Mouse (Mus musculus) thymus, postnatal 0 days (tissue): Measurements from ENCODE around the gene Gcn1l1. TPM values are rescaled to one million over a fixed set of nuclear protein-coding genes. Genes with fewer than 3 reads are reported as not detected.
"Not testable (repeated sequence)": the region's sequence is repeated elsewhere in the genome, so short reads cannot be mapped to it uniquely, and the experiment has no call there.

ENCODE experiments used
- DNase-seq: peaks from one replicate; pipeline ENCODE4 v3.0.0-alpha.2; 2015; ENCODE audit warnings: low spot score
- polyA plus RNA-seq: library from polyadenylated mRNA; unstranded; fragments of >200 nt; fragmentation: Nextera tagmentation; extraction: Ambion mirVana; gene quantifications from 2 replicates; pipeline ENCODE4 v1.2.1, GENCODE M21; 2015

Gene Gcn1l1
- polyA plus RNA-seq, result 19.9 and 21.5 TPM in 2 replicates

DNA sequence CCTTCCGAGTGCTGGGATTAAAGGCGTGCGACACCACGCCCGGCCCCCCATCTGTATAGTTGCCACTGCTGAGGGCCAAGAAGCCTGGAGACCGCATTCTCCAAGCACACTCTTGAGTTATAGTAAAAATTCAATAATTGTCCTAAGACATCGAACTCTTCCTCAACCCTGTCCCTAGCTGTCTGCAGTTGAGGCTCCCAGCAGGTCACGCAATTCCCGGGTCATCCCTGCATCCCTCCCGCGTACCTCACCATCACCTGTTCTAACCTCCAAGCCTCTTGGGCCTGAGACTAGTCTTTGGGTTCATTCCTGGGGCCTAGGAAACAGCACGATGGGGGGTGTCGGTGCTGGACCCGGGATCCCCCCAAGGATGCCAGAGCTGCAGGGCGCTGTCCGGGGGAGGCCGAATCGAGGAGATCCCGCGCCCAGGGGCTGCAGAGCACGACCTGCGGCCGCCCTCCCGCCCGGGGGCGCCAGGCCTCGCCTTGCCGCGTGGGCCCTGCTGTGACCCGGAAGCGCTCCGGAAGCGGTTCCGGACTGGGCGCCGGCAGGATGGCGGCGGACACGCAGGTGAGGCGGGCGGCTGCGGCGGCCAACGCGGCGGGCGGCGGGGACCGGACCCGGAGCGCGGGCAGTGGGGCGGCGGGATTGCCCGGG is at the start of gene Gcn1l1:
Gene Gcn1l1, plus strand, starts transcription at position 518 of the 657 bp plus-strand sequence.
- DNase-seq, result peak; percentile 75

DNA sequence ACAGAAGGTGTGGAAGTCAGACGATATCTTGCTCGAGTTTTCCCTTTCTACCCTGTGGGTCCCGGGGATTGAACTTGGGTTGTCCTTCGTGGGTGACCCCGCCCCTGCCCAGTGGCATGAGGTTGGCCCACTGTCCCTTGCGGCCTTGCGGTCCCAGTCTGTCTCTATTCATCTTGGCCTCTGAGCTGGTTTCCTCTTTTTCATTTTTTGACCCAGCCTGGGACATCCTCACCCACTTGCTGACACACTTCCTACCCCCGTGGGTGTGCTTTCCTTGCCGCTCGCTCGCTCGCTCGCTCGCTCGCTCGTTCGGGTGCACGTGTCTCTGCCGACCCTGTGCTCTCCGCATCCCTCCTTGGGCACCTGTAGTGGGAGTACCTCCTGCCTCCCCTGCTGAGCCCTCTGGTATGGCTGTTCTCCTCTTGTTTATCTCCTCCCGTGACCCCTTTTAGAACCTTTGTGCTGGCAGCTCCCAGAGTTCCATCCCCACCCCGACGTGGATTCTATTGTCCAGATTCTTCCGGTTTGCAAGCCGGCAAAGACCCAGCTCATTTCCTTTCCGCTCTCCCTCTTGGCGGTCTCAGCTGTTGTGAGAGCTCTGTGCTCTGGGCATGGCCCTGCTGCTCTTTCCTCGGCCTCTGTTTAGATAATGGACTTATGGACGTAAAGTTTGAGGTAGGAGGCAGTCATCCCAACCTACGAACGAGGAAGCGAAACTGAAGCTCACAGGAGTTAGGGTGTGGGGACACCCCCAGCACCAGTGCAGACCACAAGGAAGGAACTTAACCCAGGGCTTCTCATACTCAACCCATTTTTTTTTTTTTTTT is 48.8 kb upstream of the Gcn1l1 start:
- peak; percentile 77 for DNase-seq

DNA sequence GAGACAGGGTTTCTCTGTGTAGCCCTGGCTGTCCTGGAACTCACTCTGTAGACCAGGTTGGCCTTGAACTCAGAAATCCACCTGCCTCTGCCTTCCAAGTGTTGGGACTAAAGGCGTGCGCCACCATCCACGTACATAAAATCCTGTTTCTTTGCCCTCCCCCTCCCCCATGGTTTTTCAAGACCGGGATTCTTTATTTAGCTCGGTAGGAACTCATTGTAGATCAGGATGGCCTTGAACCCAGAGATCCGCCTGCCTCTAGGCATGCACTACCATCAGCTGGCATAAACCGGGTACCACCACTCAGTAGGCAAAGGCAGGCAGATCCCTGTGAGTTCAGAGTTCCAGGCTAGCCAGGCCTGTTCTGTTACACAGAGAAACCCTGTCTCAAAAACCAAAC is 48.1 kb upstream of the Gcn1l1 start:
- no peak for DNase-seq

DNA sequence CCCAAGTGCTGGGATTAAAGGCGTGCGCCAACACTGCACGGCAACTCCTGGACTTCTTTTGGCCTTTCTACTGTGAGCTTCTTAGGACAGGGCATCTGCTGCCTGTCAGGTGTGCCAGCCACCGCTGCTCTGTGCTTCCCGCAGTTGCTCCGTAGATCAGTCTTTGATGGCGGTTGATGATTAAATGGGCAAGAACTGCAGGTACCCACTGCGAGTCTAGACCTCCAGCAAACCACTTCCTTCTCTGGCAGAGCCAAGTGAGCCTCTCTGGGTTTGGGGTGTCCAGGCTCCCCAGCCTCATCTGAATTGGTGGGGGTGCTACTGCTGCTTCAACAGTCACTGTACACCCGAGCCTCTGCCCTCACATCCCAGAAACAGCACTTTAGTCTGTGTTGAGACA is 47.6 kb upstream of the Gcn1l1 start:
- DNase-seq, result peak; percentile 60

DNA sequence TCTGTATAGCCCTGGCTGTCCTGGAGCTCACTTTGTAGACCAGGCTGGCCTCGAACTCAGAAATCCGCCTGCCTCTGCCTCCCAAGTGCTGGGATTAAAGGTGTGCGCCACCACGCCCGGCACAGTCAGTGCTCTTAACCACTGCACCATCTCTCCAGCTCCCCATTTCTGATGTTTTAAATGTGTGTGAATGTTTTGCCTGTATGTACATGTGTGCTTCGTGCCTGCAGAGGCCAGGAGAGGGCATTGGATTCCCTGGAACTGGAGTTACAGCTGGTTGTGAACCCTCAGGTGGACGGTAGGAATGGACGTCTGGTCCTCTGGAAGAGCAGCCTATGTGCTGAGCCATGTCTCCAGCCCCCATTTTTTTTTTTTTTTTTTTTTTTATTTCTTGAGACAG is 46.8 kb upstream of the Gcn1l1 start:
- not testable (repeated sequence) for DNase-seq

DNA sequence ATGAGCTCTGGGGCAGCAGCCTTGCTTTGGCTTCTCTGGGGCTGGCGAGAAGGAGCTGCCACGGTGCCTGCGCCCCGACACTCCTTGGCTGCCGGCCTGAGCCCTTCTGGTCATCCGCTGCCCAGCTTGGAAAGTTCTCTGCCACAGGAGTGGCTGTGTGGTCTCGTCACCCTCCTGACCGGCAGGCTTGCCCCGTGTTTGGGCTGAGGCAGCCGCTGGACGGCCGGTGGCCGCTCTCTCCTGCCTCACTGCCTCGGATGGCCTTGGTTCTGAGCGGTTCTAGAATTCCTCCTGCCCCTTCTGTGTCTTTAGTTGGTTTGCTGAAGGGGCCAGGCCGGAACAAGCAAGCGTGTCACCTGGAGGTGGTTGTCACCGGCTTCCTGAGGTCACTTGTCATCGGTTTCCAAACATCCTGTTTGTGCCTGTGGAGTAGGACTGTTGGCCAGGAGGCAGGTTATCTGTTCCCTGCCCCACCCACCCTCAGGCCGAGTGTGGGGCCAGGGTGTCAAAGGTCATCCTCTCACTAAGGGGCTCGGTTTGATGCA is 44.7 kb upstream of the Gcn1l1 start:
- no peak for DNase-seq

DNA sequence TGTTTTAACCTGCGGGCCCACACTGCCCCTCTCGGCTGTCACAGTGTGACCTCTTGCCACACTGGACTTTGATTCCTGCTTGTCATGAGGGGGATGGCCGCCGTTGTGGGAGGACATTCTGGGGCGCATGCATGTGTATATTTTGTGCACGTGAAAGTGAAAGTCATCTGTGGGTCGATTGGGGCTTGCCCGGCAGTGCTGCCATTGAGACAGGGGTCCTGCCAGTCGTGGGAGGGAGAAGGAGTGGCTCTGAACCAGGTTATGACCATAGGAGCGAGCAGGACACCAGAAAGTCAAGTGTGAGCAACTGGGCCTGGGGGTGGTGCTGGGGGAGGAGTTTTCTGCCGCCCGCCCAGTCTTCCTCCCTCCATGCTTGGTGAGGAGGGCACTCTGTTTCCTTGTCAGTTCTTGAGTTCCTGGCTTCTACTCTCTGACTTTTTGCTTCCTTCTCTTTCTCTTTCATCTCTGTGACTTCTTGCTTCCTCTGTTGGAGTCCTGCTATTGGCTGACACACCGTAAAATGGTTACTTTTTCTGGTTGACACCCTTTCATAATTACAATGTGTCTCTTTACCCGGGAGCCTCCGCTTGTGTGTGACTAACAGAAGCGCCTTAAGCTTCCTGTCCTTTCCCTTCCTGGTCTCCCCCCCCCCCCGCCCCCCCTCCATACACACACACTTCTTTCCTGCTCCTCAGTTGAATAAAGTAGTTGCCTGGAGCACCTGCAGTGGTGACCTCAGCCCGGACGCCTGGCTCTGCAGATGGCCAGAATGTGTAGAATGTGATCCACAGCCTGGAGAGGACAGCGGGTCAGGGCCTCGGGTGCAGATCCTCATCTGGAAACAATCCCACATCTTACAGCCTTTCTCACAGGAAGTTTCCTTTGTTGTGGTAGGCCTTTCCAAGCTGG is 43.2 kb upstream of the Gcn1l1 start:
- DNase-seq, result peak; percentile 75

DNA sequence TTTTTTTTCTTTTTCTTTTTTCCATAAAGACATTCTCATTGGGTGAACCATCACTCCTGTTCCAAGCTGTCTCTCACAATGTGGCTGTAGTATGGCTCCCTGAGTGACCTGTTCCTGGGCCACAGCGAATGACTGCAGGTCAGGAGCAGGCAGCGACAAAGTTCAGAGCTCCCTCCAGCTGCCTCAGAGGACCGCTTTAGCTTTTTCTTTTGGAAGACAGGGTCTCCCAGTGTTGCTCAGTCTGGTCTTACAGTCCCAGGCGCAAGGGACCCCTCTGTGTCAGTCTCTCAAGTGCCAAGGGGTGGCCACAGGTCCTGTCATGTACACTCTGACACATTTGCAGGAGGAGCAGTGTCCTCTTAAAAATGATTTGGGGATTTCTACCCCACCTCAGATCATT is 42.5 kb upstream of the Gcn1l1 start:
- DNase-seq, result no peak

DNA sequence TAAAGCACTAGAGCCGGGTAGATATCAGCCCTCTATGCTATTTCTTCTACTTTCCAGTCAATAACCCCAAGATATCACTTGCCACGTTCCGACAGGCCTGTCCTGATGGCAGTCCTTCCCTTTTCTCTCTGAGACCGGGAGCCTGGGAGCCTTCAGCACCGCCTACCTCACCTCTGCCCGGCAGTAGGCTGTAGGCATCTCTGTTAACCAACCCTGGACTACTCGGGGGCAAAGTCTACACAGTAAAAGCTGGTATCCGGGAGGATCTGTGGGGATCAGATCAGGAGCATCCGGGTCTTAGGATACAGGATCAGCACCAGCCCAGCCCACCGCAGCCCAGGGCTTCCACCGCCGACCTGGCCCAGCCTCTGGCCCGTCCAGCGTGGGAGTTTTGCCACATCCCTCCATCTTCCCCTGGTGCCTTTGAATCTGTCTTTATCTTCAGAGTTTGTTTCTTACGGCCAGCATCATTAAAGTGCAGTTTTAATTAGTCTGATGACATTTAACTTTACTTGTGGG is 42.0 kb upstream of the Gcn1l1 start:
- no peak for DNase-seq

DNA sequence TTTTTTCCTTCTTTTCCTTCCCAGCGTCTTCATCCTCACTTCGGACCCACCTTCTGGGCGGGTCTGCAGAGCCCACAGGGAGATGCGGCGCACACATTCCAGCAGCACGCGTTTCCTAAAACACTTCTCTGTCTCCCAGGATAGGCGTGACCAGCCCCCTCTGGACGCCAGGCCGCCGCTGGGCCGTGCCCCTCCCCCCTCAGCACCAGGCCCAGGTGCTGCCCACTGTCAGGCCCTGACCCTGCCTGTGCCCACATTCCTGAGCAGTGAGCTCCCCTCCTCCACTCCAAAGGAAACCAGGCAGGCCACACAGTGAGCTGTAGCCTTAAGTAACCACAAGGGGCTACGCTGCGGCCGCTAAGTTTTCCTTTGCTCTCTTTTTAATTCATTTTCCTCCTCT is 41.1 kb upstream of the Gcn1l1 start:
- DNase-seq, result no peak

DNA sequence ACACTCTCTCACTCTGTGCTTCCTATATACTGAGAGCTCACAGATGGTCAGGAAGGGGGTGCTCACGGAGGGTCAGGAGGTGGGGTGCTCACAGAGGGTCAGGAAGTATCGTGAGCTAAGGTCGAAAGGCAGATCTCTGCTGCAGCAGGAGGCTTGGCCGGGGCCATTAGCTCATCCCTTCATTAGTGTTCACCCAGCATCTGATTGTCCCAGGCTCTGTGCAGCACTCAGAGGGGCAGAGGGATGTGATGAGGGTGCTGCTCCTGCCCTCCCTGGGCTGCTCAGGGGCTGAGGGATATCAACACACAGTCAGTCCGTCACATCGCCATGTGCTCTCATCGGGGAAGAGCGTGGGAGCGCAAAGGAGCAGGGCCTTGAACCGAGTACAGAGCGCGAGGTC is 40.6 kb upstream of the Gcn1l1 start:
- no peak for DNase-seq

DNA sequence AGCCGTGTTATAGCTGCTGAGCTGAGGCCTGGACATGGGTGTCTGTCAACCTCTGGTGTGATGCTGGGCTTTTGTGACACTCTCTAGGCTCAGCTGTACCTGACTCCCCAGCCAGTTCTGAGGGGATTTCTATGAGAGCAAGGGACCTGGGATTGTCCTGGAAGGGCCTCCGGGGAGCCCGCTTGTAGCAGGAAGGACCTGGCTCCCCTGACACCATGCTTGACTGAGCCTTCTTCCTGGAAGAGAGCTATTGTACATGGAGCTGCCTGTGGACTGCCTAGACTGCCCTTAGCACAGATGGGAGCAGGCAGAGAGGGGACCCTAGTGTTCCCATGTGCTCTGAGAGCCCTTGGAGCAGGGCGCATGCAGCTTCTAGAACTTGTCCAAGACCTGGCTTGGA is 39.6 kb upstream of the Gcn1l1 start:
- DNase-seq, result no peak

DNA sequence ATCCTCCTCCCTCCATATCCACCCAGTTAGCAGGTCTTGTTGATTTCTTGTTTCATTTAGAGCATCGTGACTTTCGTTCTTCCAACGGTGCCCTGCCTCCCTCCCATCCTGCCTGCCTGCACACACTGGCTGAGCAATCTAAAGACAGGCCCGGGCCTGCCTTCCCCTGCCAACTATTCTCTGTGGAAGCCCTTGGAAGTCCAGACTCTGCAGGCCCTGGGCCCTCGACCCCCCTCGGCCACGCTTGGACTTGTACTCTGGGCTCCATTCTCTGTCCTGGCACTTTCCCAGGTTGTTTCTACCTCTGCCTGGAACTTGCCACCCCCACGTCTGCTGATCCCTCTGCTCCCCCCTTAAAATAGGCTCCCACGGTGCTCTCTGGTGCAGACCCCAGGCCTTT is 39.1 kb upstream of the Gcn1l1 start:
- DNase-seq, result no peak

DNA sequence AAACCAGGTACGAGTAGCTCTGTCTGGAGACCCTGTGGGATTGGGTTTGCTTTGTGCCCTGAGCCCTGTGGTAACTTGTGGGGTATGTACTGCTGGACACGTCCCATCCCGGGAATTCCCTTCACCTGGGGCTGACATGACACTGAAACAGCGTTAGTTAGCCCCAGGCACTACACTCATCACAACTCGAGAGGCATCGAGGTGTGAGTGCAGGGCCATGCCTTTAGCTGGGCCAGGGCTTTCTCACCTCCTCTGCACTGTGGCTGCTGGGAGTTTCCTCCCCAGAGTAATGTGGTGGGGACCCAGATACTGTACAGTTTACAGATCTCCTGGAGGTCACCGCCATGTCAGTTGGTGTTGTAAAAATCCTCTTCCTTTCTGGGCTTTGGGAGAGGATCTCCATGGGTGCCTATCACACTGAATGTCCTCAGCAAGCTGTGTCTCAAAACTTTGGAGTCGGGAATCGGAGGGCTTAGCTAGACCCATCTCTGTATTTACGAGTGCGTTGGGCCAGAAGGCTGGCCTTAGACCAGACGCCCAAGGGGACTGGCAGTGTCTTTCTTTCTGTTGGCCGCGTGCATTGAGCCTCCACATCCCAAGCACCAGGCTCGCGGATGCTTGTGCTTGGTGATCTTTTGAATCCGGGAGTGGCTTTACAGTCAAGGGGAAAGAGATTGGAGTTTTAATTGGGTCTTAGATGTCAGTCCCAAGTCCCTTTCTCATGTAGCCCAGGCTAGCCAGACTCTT is 38.4 kb upstream of the Gcn1l1 start:
- DNase-seq, result no peak

DNA sequence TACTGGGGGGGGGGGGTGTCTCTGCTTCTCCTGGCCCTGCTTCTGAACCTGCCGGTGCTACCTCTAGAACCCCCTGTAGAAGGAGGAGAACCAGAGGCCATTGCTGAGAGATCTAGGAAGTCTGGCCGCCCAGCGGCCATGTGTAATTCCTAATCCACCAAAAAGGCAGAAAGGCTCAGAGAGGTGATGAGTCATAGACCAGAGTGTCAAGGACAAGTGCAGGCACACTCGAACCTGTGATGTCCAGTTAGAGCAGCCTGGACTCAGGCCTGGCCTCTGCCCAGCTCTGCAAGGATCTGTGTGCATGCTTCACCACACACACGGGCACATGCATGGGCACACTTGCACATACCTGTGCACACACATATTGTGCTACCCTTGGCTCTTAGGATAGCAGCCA is 36.9 kb upstream of the Gcn1l1 start:
- DNase-seq, result no peak

DNA sequence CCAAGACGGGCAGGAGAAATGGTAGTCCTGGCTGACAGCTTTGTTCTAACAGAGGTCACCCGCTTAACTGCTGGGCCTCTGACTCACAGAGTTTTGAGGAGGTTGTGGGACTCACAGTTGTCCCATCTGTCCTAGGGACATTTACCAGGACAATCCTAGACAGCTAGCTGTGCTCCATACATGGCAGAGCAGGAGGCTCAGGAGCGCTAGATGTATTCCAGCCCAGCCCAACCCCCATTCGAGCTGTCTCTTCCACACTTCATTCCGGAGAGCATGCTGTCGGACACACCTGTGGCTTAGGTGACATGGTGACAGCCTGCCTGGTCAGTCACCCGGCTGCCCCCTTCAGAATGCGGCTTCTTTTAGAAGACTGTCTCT is 35.7 kb upstream of the Gcn1l1 start:
- no peak for DNase-seq

DNA sequence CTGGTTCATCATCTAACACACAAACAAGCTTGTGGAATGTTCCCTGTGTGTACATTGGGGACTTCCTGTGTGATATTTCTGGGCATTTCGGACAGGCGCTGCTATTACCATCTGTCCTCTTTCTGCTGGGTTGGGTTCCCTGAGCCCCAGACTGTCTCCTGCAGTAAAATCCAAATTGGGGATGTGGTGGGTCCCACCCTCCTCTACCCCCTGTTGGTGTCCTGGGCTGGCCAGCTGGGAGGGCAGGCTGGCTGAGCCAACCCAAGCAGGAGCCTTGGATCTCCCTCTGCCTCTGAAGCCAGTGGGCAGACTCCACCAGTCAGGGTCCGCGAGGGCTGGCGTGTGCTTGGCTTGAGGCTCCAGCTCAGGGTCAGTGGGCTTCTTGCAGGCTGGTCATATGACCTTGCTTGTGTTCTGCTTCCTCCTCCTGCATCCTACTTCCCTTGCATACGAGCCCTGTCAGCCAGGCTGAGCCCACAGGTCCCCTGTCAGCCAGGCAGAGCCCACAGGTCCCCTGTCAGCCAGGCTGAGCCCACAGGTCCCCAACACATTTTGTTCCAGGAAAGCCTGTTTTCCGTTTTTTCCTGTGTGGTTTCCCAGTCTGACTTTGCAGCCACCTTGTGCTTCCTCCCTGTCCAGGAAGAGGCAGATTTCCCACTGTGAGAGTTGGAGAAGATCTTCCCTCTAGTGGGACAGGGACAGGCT is 35.2 kb upstream of the Gcn1l1 start:
- DNase-seq, result peak; percentile 50

DNA sequence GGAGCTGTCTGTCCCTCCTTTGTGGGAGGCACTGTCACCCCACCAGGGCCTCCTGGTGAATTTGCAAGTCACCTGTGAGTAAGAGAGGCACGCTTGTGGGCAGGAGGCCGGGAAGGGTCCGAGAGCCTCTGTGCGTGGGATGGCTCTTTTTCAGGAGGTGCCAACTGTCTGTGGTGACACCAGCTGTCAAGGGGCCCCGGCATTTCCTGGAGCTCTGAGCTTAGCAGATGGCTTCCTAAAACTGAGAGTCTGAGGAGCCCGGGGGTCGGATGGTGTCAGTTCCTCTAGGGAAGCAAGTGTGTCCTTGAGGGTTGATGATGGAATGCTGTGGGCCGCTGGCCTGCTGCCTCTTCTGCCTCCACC is 34.6 kb upstream of the Gcn1l1 start:
- peak; percentile 80 for DNase-seq

DNA sequence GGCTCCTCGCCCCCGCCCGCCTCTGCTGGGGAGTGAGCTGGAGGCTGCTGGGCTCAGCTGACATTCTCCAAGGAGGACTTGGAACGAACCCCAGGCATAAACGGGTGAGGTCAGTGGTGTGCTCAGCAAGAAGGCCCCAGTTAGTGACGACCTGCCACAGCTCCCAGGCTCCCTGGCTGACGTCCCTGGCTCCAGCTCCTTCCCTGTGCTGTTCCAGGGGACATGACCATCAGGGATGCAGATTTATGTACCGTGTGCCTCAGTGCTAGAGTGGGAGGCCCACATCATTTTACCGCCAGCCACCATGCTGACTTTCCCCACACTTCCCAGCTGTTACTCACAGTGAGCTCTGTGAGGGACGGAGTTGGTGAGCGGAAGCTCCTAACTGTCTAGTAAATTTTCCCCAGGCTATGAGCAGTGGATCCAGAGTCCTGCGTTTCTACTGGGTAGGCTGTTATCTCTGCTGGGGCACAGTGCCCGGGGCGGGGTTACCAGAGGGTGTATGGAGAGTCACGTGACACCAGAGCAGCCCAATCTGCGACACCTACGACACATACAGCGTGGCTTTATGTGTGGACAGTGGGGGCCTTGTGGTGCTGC is 33.3 kb upstream of the Gcn1l1 start:
- DNase-seq, result peak; percentile 69

DNA sequence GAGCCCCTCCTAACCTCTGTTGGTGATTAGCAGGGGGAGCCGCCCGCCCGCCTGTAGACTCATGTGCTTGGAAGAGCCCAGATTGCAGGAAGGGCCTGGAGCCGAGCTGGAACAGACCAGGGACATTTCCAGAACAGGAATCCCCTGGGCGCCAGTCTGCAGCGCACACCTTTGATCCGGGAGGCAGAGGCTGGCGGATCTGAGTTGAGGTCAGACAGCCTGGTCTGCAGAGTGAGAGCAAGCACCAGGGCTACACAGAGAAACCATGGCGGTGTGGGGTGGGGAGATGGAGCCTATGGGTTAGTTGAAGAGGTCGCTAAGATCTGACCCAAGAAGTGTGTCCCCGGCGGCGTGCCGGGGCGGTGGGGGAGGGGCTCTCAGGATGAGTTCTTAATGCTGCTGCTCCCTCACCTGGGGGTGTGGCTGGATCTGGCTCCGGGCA is 30.7 kb upstream of the Gcn1l1 start:
- DNase-seq, result no peak
